Mouse (Mus musculus) heart, postnatal 4 days (tissue): ENCODE measurements around the gene Zbtb14. TPM values are rescaled to one million over a fixed set of nuclear protein-coding genes. Genes with fewer than 3 reads are reported as not detected.

Experiments used
- DNase-seq: peaks from one replicate; pipeline ENCODE4 v3.0.0; 2021
- total RNA-seq, 2 experiments: library from RNA; stranded (reverse); gene quantifications; 2 replicates each; pipeline ENCODE4 v1.2.3; 2021

Gene Zbtb14
- total RNA-seq: 10 to 100 TPM; 12.1 to 13.3 TPM

DNA sequence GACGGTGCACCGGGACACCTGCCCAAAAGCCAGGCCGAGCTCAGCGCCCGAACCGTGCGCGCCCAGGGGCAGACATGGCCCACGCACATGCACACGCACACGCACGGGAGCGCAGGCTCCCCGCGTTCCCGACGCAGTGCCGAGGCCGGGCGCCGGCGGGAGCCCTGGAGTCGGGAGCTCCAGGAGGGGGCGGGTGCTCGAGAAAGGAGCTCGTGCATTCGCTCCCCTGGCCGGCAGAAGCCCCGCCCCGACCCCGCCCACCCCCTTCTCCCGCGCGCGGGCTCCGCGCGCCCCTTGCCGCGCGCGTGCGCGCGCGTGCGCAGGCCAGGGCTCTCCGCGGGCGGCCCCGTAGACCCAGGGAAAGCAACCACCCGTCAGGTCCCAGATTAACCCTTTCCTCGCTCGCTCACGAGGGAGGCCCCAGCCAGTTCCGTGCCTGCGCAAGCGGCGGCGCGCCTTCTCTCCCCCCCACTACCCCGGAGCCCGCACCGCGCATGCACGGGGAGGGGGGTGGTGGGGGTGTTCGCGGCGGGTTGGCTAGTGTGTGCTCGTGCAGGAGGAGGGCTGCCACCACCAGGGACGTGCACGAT, at the start of gene Zbtb14:
TSS of gene Zbtb14 (plus strand) at position 540 of the 590 bp plus-strand sequence.
- DNase-seq: peak; percentile 96

- DNase-seq: no peak
Measured at GRCm38 (mm10) chr17:69346056-69346455, 36.8 kb upstream of the Zbtb14 start.

- DNase-seq: peak; percentile 32
Measured at GRCm38 (mm10) chr17:69349014-69349531, 33.8 kb upstream of the Zbtb14 start.

- DNase-seq: peak; percentile 66
Measured at GRCm38 (mm10) chr17:69365049-69365448, 17.8 kb upstream of the Zbtb14 start.

DNA sequence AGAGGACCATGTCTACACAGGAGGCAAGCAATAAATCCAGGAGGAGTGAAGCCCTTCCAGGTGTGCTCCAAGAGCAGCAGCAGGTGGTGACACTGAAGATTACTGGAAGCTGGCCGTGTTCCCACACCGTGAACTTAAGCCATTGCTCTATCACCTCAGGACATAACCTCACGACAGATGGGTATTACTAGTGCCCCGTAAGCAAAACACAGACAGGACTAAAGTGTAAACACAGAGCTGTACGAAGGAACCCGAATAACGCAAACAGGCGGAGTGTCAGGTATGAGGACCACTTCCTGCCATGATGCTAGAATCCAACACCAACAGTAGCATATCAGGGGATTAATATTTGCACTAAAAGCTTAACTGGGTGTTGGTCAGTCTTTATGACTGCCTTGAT, 2.0 kb upstream of the Zbtb14 start:
- DNase-seq: no peak

DNA sequence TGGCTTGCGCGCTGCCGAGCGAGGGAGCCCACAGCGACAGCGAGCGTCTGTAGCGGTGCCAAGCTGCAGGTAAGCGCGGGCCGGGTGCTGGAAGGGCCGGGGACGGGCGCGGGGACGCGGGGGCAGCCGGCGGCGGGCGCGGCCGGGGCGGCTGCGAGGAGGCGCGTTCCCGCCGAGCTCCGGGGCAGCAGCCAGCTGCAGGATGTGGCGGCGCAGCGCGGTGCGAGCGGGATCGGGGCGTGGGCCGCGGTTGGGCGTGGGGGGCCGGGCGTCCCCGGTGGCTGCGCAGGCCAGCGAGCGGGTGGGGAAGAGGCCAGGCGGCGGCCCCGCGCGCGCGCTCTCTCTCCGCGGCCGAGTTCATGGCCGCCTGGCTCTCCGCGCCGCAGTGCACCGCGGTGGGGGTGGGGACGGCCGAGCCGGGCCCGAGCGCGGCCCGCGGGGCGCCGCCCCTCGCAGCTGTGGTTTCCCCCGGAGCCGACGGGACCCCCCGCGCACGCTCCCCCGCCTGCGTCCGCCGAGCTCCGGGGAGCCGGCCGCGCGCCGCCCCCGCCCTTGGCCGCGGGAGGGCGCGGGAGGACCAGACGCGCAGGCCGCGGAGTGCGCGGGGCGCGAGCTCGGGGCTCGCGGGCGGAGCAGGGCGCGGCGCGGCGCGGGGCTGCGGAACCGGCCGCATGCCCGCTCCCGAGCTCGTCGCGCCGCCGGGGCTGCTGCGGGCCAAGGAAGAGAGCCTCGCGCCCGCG, 521 bp downstream of the Zbtb14 start:
- peak; percentile 81 for DNase-seq

GRCm38 (mm10) chr17:69383941-69384665, 1.3 kb downstream of the Zbtb14 start:
- peak; percentile 14 for DNase-seq

DNA sequence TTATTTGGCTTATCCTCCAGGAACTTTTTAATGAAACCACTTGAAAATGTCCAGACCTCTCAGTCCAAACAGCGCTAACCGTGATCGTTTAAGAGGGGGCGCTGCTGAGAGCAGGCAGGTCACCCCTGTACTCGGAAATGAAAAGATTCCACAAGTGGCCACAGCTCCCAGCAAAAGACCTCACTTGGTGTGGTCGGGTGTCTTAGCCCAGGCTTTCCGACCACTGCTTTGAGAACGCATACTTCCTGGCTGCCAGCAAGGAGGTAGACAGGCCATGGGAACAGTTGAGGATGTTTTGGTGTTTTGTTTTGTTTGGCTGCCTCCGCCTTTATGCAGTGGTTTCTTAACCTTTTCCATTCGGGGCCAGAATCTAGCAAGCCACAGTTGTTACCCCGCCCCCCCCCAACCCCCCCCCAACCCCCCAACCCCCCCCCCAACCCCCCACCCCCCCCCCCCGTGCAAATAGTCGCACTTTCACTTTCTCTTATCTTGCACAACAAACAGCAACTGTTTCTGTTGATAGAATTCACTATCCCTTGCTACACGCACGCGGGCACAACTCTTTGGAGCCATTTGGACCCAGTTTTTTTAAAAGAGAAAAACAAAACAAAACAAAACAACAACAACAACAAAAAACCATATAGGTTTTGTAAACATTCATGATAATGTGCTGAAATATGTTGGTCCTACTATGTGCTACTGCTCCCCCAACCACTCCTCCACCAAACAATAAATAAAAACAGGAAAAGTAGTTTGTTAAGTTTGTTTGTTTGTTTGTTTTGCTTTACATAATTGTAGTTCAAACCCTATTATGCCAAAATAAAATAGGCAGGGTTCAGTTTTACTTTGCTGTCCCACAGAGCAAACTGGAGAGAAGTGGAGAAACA, 13.5 kb downstream of the Zbtb14 start:
- DNase-seq: peak; percentile 50

GRCm38 (mm10) chr17:69397163-69397562, 14.3 kb downstream of the Zbtb14 start:
- DNase-seq: no peak

DNA sequence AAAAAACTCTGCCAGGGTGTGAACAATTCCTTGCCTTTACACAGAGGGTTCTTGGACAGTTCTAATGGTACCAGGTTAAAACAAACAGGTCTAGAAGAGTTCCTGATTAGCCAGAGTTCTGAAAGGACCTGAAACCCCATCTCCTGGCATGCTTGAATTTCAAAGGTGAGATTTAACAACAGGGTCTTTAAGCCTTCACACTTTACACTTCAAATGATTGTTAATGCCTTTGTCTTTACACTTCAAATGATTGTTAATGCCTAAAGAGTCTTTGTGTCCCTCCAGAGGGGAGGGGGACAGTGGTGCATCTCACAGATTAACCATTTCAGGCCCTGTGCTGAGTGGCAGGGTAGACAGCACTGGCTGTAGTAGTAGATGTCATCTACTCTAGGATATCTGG, 15.2 kb downstream of the Zbtb14 start:
- DNase-seq: no peak

- no peak for DNase-seq
Measured at GRCm38 (mm10) chr17:69401146-69401545, 18.3 kb downstream of the Zbtb14 start.

- DNase-seq: no peak
Measured at GRCm38 (mm10) chr17:69416163-69416562, 33.3 kb downstream of the Zbtb14 start.

DNA sequence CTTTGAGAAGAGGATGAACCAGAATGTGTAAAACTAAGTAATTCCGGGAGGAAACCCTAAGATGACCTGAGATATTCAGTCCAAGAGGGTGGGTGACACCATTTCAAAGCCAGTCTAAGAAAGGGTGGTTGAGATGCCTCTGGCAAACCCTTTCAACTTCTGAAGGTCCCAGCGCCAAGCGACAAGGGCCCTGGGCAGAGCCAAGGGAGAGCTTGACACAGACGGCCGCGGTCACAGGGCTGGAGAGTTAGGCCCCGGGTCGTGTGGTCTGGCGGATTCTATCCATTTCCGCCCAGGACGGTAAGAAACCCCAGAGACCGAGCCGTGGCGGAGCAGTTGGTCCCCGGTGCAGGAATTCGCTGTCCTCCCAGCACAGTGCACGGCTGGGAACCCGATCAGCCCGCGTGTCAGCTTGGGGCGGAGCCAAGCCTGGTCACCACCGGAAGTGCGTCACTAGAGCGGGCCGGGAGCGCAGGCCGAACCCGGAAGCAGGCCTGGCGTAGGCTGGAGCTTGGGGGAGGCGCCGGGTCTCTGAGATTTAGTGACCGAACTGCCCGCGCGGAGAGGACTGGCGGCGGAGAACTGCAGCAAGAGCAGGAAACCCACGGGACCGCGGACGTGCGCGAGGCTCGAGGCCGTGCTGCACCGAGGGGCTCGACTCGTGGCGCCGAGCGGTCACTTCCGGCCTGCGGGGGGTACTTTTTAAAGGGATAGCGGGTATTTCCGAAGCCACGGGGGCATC, 34.2 kb downstream of the Zbtb14 start:
- DNase-seq: peak; percentile 98

GRCm38 (mm10) chr17:69417724-69418373, 35.0 kb downstream of the Zbtb14 start:
- DNase-seq: no peak

DNA sequence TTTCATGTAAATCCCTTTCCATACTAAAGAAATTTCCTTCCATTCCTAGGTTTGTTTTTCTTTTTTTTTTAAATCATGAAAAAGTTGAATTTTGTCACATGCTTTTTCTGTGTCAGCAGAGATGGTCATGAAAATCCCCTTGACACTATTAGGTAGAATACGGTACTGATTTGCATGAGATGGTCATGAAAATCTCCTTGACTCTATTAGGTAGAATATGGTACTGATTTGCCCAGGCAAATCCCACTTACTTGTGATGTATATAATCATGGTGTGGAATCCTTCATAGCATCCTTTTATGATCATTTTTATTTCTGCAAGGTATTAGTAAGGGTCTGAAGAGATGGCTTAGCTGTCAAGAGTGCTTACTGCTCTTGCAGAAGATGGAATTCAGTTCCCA, 38.7 kb downstream of the Zbtb14 start:
- no peak for DNase-seq

- no peak for DNase-seq
Measured at GRCm38 (mm10) chr17:69437836-69438235, 55.0 kb downstream of the Zbtb14 start.

DNA sequence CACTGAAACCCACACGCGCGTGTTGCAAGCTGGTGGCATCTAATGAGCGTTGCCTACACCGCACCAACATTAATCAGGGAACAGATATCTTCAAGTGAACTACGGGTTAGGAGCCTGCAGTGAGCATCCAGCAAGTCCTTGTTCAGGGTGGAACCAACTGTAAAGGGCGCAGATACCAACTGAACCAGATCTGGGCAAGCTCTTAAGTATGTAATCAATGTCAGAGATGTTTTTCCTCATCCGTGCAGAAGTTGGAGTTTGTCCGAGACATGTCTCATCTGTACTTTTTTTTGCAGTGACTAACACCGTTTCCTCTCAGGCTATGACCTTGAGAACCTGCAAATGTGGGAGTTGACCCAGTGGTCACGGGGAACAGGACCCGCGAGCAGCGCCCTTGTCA, 55.6 kb downstream of the Zbtb14 start:
- no peak for DNase-seq

- DNase-seq: peak; percentile 86
Measured at GRCm38 (mm10) chr17:69438990-69439491, 56.2 kb downstream of the Zbtb14 start, which contains the start of gene Akain1. Akain1 (plus strand) TSS chr17:69439326.

DNA sequence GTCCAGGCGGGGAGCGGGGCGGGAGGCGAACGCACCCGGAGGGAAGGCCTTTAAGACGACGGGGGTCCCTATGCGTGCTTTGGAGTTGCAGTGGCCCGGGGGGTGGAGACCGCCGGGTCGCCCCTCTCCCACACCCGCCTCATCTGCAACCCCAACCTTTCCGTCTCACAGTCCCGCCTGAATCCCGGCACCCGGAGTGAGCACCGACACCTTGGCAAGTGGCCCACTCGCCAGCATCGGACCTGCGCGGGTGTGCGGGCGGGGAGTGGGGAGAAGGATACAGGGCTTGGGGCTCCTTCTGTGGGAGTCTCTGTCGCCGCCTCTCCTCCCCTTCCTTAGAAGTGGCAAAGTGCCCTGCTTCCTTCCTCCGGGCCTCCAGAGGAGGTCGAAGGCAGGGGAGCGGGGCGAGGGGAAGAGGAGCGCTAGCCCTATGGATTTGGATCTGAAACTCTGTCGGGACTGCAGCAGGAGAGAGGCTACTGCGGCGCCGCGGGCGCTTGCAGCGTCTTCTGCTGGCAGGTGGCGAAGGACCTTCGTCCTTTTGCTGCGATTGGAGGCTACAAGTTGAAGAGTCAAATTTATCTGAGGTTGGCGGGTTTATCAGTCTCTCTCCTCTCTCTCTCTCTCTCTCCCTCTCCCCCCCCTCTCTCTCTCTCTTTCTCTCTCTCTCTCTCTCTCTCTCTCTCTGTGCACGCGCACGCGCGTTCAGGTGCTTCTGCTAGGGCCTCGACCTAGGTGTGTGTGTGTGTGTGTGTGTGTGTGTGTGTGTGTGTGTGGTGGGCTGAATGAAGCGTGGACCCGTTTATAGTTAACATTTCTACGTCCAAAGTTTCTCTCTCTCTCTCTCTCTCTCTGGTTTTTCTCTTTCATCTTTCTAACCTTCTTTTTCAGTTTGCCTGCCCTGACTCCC, 57.0 kb downstream of the Zbtb14 start:
- peak; percentile 19 for DNase-seq
